Mouse (Mus musculus) embryonic facial prominence, embryonic 15.5 days (tissue): Measurements from ENCODE around the gene Fahd1. TPM values are rescaled to one million over a fixed set of nuclear protein-coding genes. Genes with fewer than 3 reads are reported as not detected.

Source experiments
- ATAC-seq: fragments of 200-750 bp; cut with Nextera tagmentation; 2 replicates; pipeline ENCODE4 v1.8.0; 2017; ENCODE audit warnings: low read depth, moderate TSS enrichment; ENCODE audit not compliant: insufficient number of reproducible peaks, low FRiP score, low TSS enrichment
- H3K27ac ChIP-seq: fragments of 300-500 bp; sonication (generic); replicated peaks from 2 replicates; pipeline ENCODE4 v1.5.1; 2015; ENCODE audit warnings: mild to moderate bottlenecking, inconsistent platforms
- H3K27me3 ChIP-seq: fragments of 300-500 bp; sonication (generic); 2 replicates; pipeline ENCODE4 v1.6.1; 2015; ENCODE audit warnings: inconsistent platforms
- H3K36me3 ChIP-seq: fragments of 300-500 bp; sonication (generic); 2 replicates; pipeline ENCODE4 v1.6.1; 2015; ENCODE audit warnings: mild to moderate bottlenecking, inconsistent platforms
- H3K4me1 ChIP-seq: fragments of 300-500 bp; sonication (generic); 2 replicates; pipeline ENCODE4 v1.6.1; 2015; ENCODE audit warnings: inconsistent platforms
- H3K4me2 ChIP-seq: fragments of 300-500 bp; sonication (generic); replicated peaks from 2 replicates; pipeline ENCODE4 v1.6.1; 2015; ENCODE audit warnings: mild to moderate bottlenecking, inconsistent platforms
- H3K4me3 ChIP-seq: fragments of 300-500 bp; sonication (generic); replicated peaks from 2 replicates; pipeline ENCODE4 v1.5.1; 2015; ENCODE audit warnings: mild to moderate bottlenecking, inconsistent platforms
- H3K9ac ChIP-seq: fragments of 300-500 bp; sonication (generic); 2 replicates; pipeline ENCODE4 v1.6.1; 2015; ENCODE audit warnings: inconsistent platforms
- H3K9me3 ChIP-seq: fragments of 300-500 bp; sonication (generic); replicated peaks from 2 replicates; pipeline ENCODE4 v1.6.1; 2016; ENCODE audit warnings: inconsistent platforms
- WGBS: fragments of 180-500 bp; shearing (Covaris S2); methylation state at CpG from one replicate; pipeline ENCODE4 v1.1.7; 2015; 5-methylcytosine and 5-hydroxymethylcytosine counted together
- polyA plus RNA-seq: library from polyadenylated mRNA; unstranded; fragments of >200 nt; fragmentation: Nextera tagmentation; extraction: Ambion mirVana; gene quantifications from 2 replicates; pipeline ENCODE4 v1.2.1, GENCODE M21; 2015

The Fahd1 gene
- polyA plus RNA-seq, 1 experiment from 2014 or later: 19.1 TPM

DNA sequence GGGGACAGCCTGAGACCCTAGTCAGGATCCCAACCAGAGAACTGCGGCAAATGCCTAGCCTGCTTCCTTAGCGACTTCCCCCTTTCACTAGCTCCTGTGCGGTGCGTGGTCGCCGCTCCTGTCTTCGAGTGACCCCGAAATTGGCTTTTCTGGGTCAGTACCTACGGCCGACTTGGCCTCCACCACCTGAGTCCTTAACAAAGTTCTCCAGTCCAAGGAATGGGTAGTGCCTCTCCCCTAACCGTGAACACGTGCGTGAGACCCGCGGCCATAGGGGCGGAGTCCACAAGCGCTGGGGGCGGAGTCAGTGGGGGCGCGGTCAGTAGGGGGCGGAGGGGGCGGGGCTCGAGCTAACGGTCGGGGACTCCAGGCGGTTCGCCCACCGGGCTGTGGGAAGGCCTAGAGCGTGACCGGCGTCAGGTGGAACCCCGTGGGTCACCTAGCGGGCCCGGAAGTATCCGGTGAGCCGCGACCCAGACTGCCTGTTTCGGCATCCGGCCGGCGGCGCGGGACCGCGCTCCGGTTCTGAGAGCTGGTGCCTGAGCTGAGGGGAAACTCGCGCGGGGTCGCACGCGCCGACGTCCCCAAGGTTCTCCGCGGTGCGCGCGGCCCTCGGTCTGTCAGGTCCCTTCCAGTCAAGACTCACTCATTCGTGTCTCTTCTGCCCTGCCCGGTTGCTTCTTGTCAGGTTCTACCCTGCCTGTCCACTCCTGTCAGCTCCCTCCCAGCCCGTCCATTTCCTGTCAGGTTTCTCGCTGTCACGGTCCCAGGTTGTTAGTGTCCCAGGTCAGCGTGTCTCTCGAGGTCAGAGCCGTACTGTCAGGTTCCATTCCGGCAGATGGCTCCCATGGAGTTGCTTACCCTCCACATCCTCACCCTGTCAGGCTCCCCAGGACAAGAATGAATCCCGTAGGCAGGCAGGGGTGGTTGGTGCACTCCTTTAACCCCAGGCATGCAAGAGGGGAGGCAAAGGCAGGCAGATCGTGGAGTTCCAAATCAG is 45.9 kb downstream of the Fahd1 start, which contains the start of gene Meiob:
Gene Meiob (plus strand): TSS at position 338 of the 1,000 bp plus-strand sequence.
- WGBS: under 1% methylated on average over 71 of the region's 71 CpGs
- H3K27ac ChIP-seq: no peak within 1 kb of the TSS
- H3K4me1 ChIP-seq: no peaks in the 10 kb centered on the region
- H3K9me3 ChIP-seq: no peaks in the 10 kb centered on the region
- H3K4me2 ChIP-seq: peak within 1 kb of the TSS; percentile 89
- ATAC-seq: peak; percentile 83
- H3K36me3 ChIP-seq: no peaks in the 10 kb centered on the region
- peak within 1 kb of the TSS; percentile 4 for H3K9ac ChIP-seq
- H3K27me3 ChIP-seq: peaks cover 5% of the 10 kb centered on the region; the same call in 1 of the 2 replicates
- H3K4me3 ChIP-seq: peak within 1 kb of the TSS; percentile 66

DNA sequence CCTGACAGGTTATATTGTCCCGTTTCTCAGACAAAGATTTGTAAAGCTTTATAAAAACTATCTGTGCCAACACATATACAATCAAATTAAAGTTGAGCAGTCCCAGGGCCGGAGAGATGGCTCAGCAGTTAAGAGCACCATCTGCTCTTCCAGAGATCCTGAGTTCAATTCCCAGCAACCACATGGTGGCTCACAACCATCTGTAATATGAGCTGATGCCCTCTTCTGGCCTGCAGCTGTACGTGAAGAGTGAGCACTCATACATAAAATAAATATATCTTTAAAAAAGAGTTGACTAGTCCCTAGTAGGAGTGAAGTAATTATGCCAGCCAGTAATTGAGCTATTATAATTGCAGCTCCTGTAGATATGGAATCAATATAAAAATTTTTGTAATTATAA is 49.6 kb downstream of the Fahd1 start:
- H3K36me3 ChIP-seq: no peaks in the 10 kb centered on the region
- H3K4me2 ChIP-seq: no peak overlapping the region
- no peak overlapping the region for H3K27ac ChIP-seq
- H3K9me3 ChIP-seq: no peaks in the 10 kb centered on the region
- H3K27me3 ChIP-seq: peaks cover under 1% of the 10 kb centered on the region; the same call in 1 of the 2 replicates
- H3K4me3 ChIP-seq: no peak overlapping the region
- 41% methylated on average over 3 of the region's 3 CpGs for WGBS
- no peak for ATAC-seq
- no peak overlapping the region for H3K9ac ChIP-seq
- H3K4me1 ChIP-seq: no peaks in the 10 kb centered on the region

- Histone ChIP-seq H3K27ac (no peak overlapping the region), H3K4me3 (no peak overlapping the region), H3K4me1 (no peaks in the 10 kb centered on the region), H3K36me3 (no peaks in the 10 kb centered on the region), H3K27me3 (no peaks in the 10 kb centered on the region; the same call in 1 of the 2 replicates), H3K9me3 (no peaks in the 10 kb centered on the region), H3K9ac (no peak overlapping the region), H3K4me2 (no peak overlapping the region)
- ATAC-seq: no peak
- 93% methylated on average over 4 of the region's 4 CpGs for WGBS
These were observed 50.7 kb downstream of the Fahd1 start for GRCm38 (mm10) chr17:24799476-24799875.

Other genes with a start within 250 kb of the Fahd1 start
- 57.8 and 64.4 TPM in 2 replicates for gene Tsc2, start 217.7 kb downstream of the Fahd1 start, polyA plus RNA-seq
- 22.2 and 25.3 TPM in 2 replicates for gene Nthl1, start 217.7 kb downstream of the Fahd1 start, polyA plus RNA-seq
- 64.4 and 65.9 TPM in 2 replicates for gene Slc9a3r2, start 200.0 kb downstream of the Fahd1 start, polyA plus RNA-seq
- gene Npw, start 191.9 kb downstream of the Fahd1 start, polyA plus RNA-seq: 0.36 and 0.56 TPM in 2 replicates
- 23.8 and 26.8 TPM in 2 replicates for gene Zfp598, start 180.7 kb downstream of the Fahd1 start, polyA plus RNA-seq
- gene Syngr3, start 160.4 kb downstream of the Fahd1 start, polyA plus RNA-seq: 2.0 and 2.9 TPM in 2 replicates
- gene Gfer, start 154.2 kb downstream of the Fahd1 start, polyA plus RNA-seq: 33.1 and 35.2 TPM in 2 replicates
- gene Noxo1, start 154.1 kb downstream of the Fahd1 start, polyA plus RNA-seq: 3.8 and 5.8 TPM in 2 replicates
- 61.3 and 63.4 TPM in 2 replicates for gene Tbl3, start 142.7 kb downstream of the Fahd1 start, polyA plus RNA-seq
- 0.16 and 0.24 TPM in 2 replicates for gene Rnf151, start 132.3 kb downstream of the Fahd1 start, polyA plus RNA-seq
- 1,508 and 1,594 TPM in 2 replicates for gene Rps2, start 132.2 kb downstream of the Fahd1 start, polyA plus RNA-seq
- gene Ndufb10, start 125.9 kb downstream of the Fahd1 start, polyA plus RNA-seq: 223 and 227 TPM in 2 replicates
- not detected in 2 replicates for gene Rpl3l, start 122.5 kb downstream of the Fahd1 start, polyA plus RNA-seq
- 26.6 and 27.9 TPM in 2 replicates for gene Msrb1, start 113.7 kb downstream of the Fahd1 start, polyA plus RNA-seq
- gene Hs3st6, start 97.4 kb downstream of the Fahd1 start, polyA plus RNA-seq: 26.4 and 30.4 TPM in 2 replicates
- 0.09 and 0.16 TPM in 2 replicates for gene Meiob, start 46.1 kb downstream of the Fahd1 start, polyA plus RNA-seq
- gene Hagh, start 10.2 kb downstream of the Fahd1 start, polyA plus RNA-seq: 47.0 and 47.3 TPM in 2 replicates
- gene Igfals, start 15.6 kb upstream of the Fahd1 start, polyA plus RNA-seq: 0.43 and 1.1 TPM in 2 replicates
- 48.9 and 49.6 TPM in 2 replicates for gene Nubp2, start 36.0 kb upstream of the Fahd1 start, polyA plus RNA-seq
- 43.5 and 45.3 TPM in 2 replicates for gene Spsb3, start 36.3 kb upstream of the Fahd1 start, polyA plus RNA-seq
- gene Eme2, start 44.7 kb upstream of the Fahd1 start, polyA plus RNA-seq: 28.5 and 32.6 TPM in 2 replicates
- 86.8 and 92.3 TPM in 2 replicates for gene Mrps34, start 44.8 kb upstream of the Fahd1 start, polyA plus RNA-seq
- gene Nme3, start 46.1 kb upstream of the Fahd1 start, polyA plus RNA-seq: 48.2 and 52.0 TPM in 2 replicates
- gene Mapk8ip3, start 86.6 kb upstream of the Fahd1 start, polyA plus RNA-seq: 36.4 and 38.3 TPM in 2 replicates
- gene Jpt2, start 110.3 kb upstream of the Fahd1 start, polyA plus RNA-seq: 148 and 166 TPM in 2 replicates
- 7.2 and 7.8 TPM in 2 replicates for gene Cramp1l, start 165.4 kb upstream of the Fahd1 start, polyA plus RNA-seq
- gene Ift140, start 165.7 kb upstream of the Fahd1 start, polyA plus RNA-seq: 19.4 and 19.8 TPM in 2 replicates
- gene Tmem204, start 233.2 kb upstream of the Fahd1 start, polyA plus RNA-seq: 29.8 and 32.5 TPM in 2 replicates